Mouse (Mus musculus) testis, adult 10 weeks (tissue): ENCODE data around the gene Pigq. TPM values are rescaled to one million over a fixed set of nuclear protein-coding genes. Genes with fewer than 3 reads are reported as not detected.

ENCODE experiments used
- polyA plus RNA-seq: library from polyadenylated mRNA; stranded (reverse); fragments of 350-450 nt; fragmentation: Illumina TruSeq; extraction: RNeasy Lipid Tissue Mini Kit (QIAGEN cat#74804); gene quantifications from one replicate; pipeline ENCODE4 v1.2.3, GENCODE M21; 2014; ENCODE audit warnings: low read depth, low replicate concordance

Pigq gene
- polyA plus RNA-seq = 4.1 TPM

DNA sequence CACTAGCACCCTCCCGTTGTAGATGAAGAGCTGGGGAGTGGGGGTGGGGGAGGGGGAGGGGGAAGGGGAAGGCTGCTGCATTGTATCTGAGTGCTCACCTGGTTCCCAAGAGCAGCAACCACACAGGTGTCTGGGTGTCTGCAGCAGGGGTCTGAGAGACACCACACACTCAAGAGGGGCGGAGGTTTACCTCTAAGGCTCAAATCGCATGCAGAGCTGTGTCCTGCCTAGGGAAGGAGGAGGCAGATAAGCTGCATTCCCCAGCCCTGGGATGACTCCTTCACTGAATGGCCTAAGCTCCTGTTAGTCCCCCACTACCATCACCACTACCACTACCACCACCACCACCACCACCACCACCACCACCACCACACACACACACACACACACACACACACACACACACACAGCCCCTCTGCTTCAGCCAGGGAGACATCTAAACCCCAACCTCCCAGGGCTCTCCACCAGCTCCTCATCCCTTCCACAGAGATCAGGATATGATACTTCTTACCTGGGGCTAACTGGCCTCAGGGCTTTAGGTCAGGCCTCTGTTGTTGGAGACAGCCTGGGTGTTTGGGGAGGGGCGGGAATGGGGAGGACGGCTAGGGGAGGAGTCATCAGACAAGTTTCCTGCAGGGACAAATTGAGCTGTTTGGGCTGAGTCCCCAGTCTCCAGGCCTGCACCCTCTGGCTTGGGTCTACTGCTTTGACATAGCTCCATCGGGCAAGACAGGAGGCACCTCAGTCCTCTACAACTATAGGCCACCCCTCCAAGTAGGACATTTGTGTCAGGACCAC is at the start of gene Pigq, which contains the start of gene Nhlrc4:
Gene Pigq (minus strand): TSS at position 571 of the 798 bp plus-strand sequence.
Gene Nhlrc4 (minus strand): TSS at position 596 of the 798 bp plus-strand sequence.

DNA sequence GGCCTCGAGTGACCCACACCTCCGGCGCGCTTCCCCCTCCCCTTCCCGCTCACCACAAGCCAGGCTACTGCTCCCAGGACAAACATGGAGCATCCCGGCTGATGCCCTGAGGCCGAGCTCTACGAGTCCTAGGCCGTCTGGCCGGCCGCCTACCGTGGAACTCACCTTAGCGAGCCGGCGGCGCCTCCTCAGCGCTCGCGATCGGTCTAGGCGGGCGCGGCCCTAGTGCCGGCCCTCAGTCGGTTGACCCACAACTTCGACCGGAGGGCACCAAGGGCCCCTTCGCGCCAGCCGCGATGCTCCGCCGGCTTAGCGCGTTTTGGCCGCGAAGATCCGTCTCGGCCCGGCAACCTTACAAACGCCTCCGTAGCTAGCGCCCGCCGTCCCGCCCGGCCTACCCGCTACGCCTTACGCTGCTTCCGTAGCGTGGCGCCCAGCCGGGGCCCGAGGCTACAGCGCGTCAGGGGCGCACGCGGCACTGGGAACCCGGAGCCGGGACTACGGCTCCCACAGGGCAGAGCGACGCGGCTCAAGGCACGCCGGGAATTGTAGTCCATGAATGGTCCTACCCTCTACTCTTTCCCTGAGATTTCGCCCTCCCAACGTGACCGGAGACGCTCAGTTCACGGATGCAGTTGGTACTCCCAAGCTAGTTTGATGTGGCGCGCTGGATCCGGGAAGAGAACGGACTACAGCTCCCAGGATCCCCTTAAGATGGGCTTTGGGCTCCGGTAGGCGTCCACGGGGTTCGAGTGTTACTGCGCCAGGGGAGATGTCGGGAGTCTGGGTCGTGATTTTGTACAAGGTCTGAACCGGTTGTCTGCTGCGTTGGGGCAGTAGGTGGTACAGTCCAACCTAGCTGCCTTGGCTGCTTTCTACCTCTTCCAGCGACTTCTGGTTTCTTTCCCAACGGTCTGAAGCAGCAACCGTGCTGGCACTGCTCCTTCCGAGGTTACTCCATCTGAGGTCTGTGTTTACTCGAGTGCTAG is 40.9 kb upstream of the Pigq start, which contains the start of gene Capn15:
Gene Capn15 (minus strand): TSS at position 491 of the 989 bp plus-strand sequence.

DNA sequence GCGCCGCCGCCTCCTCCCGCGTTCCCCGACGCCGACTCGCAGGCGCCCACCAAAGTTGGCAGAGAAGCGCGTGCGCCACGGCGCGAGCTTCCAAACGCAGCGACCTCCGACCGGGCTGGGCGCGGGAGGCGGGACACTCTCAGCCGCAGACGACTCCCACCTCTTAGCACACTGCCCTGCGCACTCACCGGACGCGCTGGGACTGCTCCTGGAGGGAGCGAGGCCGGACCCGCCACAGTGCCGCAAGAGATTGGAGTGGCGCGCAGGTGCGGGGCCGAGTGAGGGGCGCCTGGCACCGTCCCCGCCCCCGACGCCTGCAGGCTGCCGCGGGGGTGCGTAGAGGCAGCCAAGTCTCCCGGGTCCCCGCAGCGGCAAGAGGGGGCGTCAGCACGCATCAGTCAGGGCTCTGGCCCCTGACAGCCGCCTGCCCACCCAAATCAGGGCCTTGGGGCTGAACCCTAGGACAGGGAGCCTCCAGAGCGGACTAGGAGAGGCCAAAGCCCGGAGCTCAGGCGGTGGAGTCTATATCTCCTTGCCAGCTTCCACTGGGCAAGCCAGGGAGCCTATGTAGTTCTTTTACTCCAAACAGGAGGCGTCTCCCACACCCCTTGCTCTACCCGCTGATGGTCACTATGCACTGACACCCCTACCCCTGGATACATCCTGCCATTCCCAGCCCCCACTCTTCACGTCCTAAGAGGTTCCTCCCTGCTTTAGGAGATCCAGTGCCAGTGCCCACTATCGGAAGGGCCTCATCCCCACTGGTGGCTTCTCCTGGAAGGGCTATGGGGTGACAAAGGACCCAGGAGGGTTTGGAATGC is 7.3 kb upstream of the Pigq start, which contains the start of gene A930017K11Rik:
Gene A930017K11Rik (minus strand): TSS at position 763 of the 821 bp plus-strand sequence.

DNA sequence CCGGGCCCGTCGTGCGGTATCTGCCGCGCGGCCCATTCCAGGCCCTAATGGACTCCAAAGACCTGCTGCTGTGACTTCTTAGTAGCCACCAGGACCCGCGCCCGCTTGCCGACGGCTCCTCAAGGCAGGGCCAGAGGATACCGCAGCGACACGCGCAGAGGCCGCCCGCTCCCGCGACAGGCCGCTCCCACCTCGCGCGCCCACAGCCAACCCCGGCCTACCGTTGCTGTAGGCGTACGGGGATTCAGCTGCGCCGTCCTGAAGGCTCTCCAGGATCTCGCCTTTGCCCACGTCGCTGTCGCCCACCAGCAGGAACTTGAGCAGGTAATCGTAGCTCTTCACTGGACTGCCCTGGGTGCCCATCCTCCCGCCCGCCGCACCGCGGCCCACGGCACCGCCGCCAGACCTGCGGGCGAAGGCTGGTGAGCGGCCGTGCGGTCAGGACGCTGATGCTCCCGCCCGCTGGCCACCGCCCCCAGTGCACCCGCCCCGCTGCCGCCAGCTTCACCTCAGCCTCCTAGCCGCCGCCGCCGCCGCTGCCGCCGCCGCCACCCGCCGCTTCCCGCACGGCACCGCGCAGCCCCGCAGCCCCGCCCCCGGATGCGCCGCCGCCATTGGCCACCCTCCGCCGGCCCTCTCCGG is 25.5 kb downstream of the Pigq start, which contains the start of gene Rab40c:
Gene Rab40c (minus strand): TSS at position 584 of the 642 bp plus-strand sequence.

DNA sequence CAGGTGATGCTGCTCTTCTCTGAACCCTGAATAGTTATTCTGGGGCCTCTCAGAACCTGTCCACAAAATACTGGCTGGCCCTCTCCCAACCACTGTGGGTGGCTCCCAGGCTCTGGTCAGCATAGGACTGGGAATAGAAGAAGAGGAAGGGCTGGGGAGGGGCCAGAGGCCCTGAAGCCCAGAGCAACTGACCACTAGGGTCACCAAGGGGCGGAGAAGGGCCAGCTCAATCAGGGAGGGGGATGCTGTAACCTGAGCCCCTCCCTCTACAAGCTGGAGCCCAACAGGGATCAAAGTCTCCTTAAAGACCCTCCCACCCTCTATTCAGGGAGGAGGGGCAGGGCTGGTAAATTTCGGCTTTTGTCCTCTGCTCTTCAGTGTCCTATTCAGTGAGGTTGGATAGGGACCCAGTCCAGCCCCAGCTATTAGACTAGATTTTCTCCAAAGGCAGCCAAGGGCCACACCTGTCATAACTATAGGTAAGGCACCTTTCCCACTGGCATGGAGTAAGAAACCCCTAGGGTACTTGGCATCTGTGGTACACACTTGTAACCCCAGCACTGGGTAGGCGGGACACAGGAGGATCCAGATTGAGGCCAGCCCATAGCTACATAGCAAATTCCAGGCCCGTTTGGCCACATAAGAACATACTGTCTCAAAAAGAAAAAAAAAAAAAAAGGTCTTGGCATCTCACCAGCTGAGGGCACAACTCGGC is 64.4 kb downstream of the Pigq start, which contains the start of gene Wfikkn1:
Gene Wfikkn1 (minus strand): TSS at position 663 of the 715 bp plus-strand sequence.

Other genes starting within 250 kb of the Pigq start
- gene Gng13, start 227.8 kb downstream of the Pigq start, polyA plus RNA-seq = not detected
- 1.6 TPM for gene Chtf18, start 217.5 kb downstream of the Pigq start, polyA plus RNA-seq
- gene Rpusd1, start 217.3 kb downstream of the Pigq start, polyA plus RNA-seq = not detected
- not detected for gene Mslnl, start 208.9 kb downstream of the Pigq start, polyA plus RNA-seq
- 0.22 TPM for gene Msln, start 190.6 kb downstream of the Pigq start, polyA plus RNA-seq
- 1.4 TPM for gene Narfl, start 171.2 kb downstream of the Pigq start, polyA plus RNA-seq
- 0.55 TPM for gene Haghl, start 159.3 kb downstream of the Pigq start, polyA plus RNA-seq
- 0.49 TPM for gene Ccdc78, start 158.4 kb downstream of the Pigq start, polyA plus RNA-seq
- gene Fam173a, start 152.0 kb downstream of the Pigq start, polyA plus RNA-seq = 0.43 TPM
- 0.35 TPM for gene AC134908.4, start 149.3 kb downstream of the Pigq start, polyA plus RNA-seq
- gene Metrn, start 147.8 kb downstream of the Pigq start, polyA plus RNA-seq = 0.24 TPM
- gene Fbxl16, start 135.9 kb downstream of the Pigq start, polyA plus RNA-seq = 0.60 TPM
- gene Wdr24, start 121.3 kb downstream of the Pigq start, polyA plus RNA-seq = 1.0 TPM
- gene Jmjd8, start 116.1 kb downstream of the Pigq start, polyA plus RNA-seq = 1.1 TPM
- gene Stub1, start 111.5 kb downstream of the Pigq start, polyA plus RNA-seq = 3.4 TPM
- not detected for gene Rhbdl1, start 107.6 kb downstream of the Pigq start, polyA plus RNA-seq
- not detected for gene Gm20683, start 103.2 kb downstream of the Pigq start, polyA plus RNA-seq
- 4.0 TPM for gene Rhot2, start 100.1 kb downstream of the Pigq start, polyA plus RNA-seq
- gene Wdr90, start 83.4 kb downstream of the Pigq start, polyA plus RNA-seq = 3.1 TPM
- 0.78 TPM for gene Mcrip2, start 76.2 kb downstream of the Pigq start, polyA plus RNA-seq
- 11.0 TPM for gene Mettl26, start 69.9 kb downstream of the Pigq start, polyA plus RNA-seq
- gene Wfikkn1, start 64.1 kb downstream of the Pigq start, polyA plus RNA-seq = not detected
- 1.7 TPM for gene Rab40c, start 25.2 kb downstream of the Pigq start, polyA plus RNA-seq
- not detected for gene Nhlrc4, start within 50 bp of the Pigq start, polyA plus RNA-seq
- gene A930017K11Rik, start 7.6 kb upstream of the Pigq start, polyA plus RNA-seq = not detected
- gene Capn15, start 40.9 kb upstream of the Pigq start, polyA plus RNA-seq = 0.77 TPM
- 5.5 TPM for gene Rab11fip3, start 124.6 kb upstream of the Pigq start, polyA plus RNA-seq
- gene Decr2, start 145.4 kb upstream of the Pigq start, polyA plus RNA-seq = 4.7 TPM
- gene Nme4, start 150.7 kb upstream of the Pigq start, polyA plus RNA-seq = 0.39 TPM
- 12.6 TPM for gene Tmem8, start 168.4 kb upstream of the Pigq start, polyA plus RNA-seq
- gene Mrpl28, start 178.6 kb upstream of the Pigq start, polyA plus RNA-seq = 5.5 TPM
- 28.3 TPM for gene Axin1, start 193.8 kb upstream of the Pigq start, polyA plus RNA-seq